Mouse (Mus musculus): Measurements from ENCODE around the gene Gm44503. TPM values are rescaled to one million over a fixed set of nuclear protein-coding genes. Genes with fewer than 3 reads are reported as not detected.

Gene Gm44503
- not detected in 2 replicates for polyA plus RNA-seq (2015; fragmentation: Nextera tagmentation; extraction: Ambion mirVana)

GRCm38 (mm10) chr9:72958521-72959450, at the start of gene Gm44503, which contains the start of gene Dyx1c1:
TSS of gene Gm44503 (plus strand) at chr9:72958852.
TSS of gene Dyx1c1 (plus strand) at chr9:72958785.
- H3K4me2 ChIP-seq (ENCODE audit: low read depth, low read length), result peak within 1 kb of the TSS; percentile 68
- no peaks in the 10 kb centered on the region for H3K36me3 ChIP-seq (ENCODE audit: control insufficient read depth, insufficient read depth, low read length)
- H3K9me3 ChIP-seq (replicated peaks; ENCODE audit: control insufficient read depth, low read length), result no peaks in the 10 kb centered on the region
- H3K9ac ChIP-seq (ENCODE audit: low read length), result peak within 1 kb of the TSS; percentile 74
- 2% methylated on average over 43 of the region's 43 CpGs for WGBS
- peak within 1 kb of the TSS; percentile 76 for H3K4me3 ChIP-seq (replicated peaks; ENCODE audit: low read length)
- ATAC-seq (ENCODE audit: insufficient read depth, low FRiP score), result peak; percentile 90
- peaks cover 3% of the 10 kb centered on the region; the same call in 1 of the 2 replicates for H3K4me1 ChIP-seq (ENCODE audit: control insufficient read depth, insufficient read depth, low read length)
- peak within 1 kb of the TSS; percentile 24; the same call in 1 of the 2 replicates for H3K27ac ChIP-seq (ENCODE audit: low read length)
- no peaks in the 10 kb centered on the region for H3K27me3 ChIP-seq (ENCODE audit: control insufficient read depth, insufficient read depth, low read length)

GRCm38 (mm10) chr9:72911381-72911780, 47.3 kb upstream of the Gm44503 start:
- Histone ChIP-seq H3K4me3 (replicated peaks; ENCODE audit: low read length) (no peak overlapping the region), H3K9ac (ENCODE audit: low read length) (no peak overlapping the region), H3K4me2 (ENCODE audit: low read depth, low read length) (no peak overlapping the region), H3K36me3 (ENCODE audit: control insufficient read depth, insufficient read depth, low read length) (no peaks in the 10 kb centered on the region), H3K27me3 (ENCODE audit: control insufficient read depth, insufficient read depth, low read length) (no peaks in the 10 kb centered on the region), H3K4me1 (ENCODE audit: control insufficient read depth, insufficient read depth, low read length) (no peaks in the 10 kb centered on the region), H3K9me3 (replicated peaks; ENCODE audit: control insufficient read depth, low read length) (no peaks in the 10 kb centered on the region), H3K27ac (ENCODE audit: low read length) (no peak overlapping the region)
- WGBS, result 89% methylated on average over 2 of the region's 2 CpGs
- no peak for ATAC-seq (ENCODE audit: insufficient read depth, low FRiP score)

GRCm38 (mm10) chr9:72913551-72913950, 45.1 kb upstream of the Gm44503 start:
- no peak overlapping the region for H3K9ac ChIP-seq (ENCODE audit: low read length)
- no peaks in the 10 kb centered on the region for H3K4me1 ChIP-seq (ENCODE audit: control insufficient read depth, insufficient read depth, low read length)
- peak overlapping the region; percentile 5; the same call in 1 of the 2 replicates for H3K4me3 ChIP-seq (replicated peaks; ENCODE audit: low read length)
- no peaks in the 10 kb centered on the region for H3K9me3 ChIP-seq (replicated peaks; ENCODE audit: control insufficient read depth, low read length)
- no peaks in the 10 kb centered on the region for H3K36me3 ChIP-seq (ENCODE audit: control insufficient read depth, insufficient read depth, low read length)
- H3K27me3 ChIP-seq (ENCODE audit: control insufficient read depth, insufficient read depth, low read length), result no peaks in the 10 kb centered on the region
- H3K27ac ChIP-seq (ENCODE audit: low read length), result no peak overlapping the region
- peak overlapping the region; percentile 40 for H3K4me2 ChIP-seq (ENCODE audit: low read depth, low read length)
- WGBS, result 44% methylated on average over 6 of the region's 6 CpGs
- ATAC-seq (ENCODE audit: insufficient read depth, low FRiP score), result no peak

- no peaks in the 10 kb centered on the region for H3K4me1 ChIP-seq (ENCODE audit: control insufficient read depth, insufficient read depth, low read length)
- no peaks in the 10 kb centered on the region for H3K9me3 ChIP-seq (replicated peaks; ENCODE audit: control insufficient read depth, low read length)
- 60% methylated on average over 7 of the region's 7 CpGs for WGBS
- ATAC-seq (ENCODE audit: insufficient read depth, low FRiP score), result no peak
- H3K27me3 ChIP-seq (ENCODE audit: control insufficient read depth, insufficient read depth, low read length), result no peaks in the 10 kb centered on the region
- no peak overlapping the region for H3K4me2 ChIP-seq (ENCODE audit: low read depth, low read length)
- no peaks in the 10 kb centered on the region for H3K36me3 ChIP-seq (ENCODE audit: control insufficient read depth, insufficient read depth, low read length)
- H3K4me3 ChIP-seq (replicated peaks; ENCODE audit: low read length), result no peak overlapping the region
- H3K27ac ChIP-seq (ENCODE audit: low read length), result no peak overlapping the region
- H3K9ac ChIP-seq (ENCODE audit: low read length), result no peak overlapping the region
These were observed 42.9 kb upstream of the Gm44503 start for GRCm38 (mm10) chr9:72915728-72916127.

- WGBS, result 71% methylated on average over 3 of the region's 3 CpGs
- Histone ChIP-seq H3K4me2 (ENCODE audit: low read depth, low read length) (no peak overlapping the region), H3K27me3 (ENCODE audit: control insufficient read depth, insufficient read depth, low read length) (peaks cover 2% of the 10 kb centered on the region; the same call in 1 of the 2 replicates), H3K27ac (ENCODE audit: low read length) (no peak overlapping the region), H3K9me3 (replicated peaks; ENCODE audit: control insufficient read depth, low read length) (no peaks in the 10 kb centered on the region), H3K36me3 (ENCODE audit: control insufficient read depth, insufficient read depth, low read length) (no peaks in the 10 kb centered on the region), H3K4me3 (replicated peaks; ENCODE audit: low read length) (no peak overlapping the region), H3K9ac (ENCODE audit: low read length) (no peak overlapping the region), H3K4me1 (ENCODE audit: control insufficient read depth, insufficient read depth, low read length) (peaks cover 10% of the 10 kb centered on the region)
- no peak for ATAC-seq (ENCODE audit: insufficient read depth, low FRiP score)
These were observed 35.6 kb upstream of the Gm44503 start for GRCm38 (mm10) chr9:72923068-72923467.

- no peaks in the 10 kb centered on the region for H3K36me3 ChIP-seq (ENCODE audit: control insufficient read depth, insufficient read depth, low read length)
- H3K9ac ChIP-seq (ENCODE audit: low read length), result peak within 1 kb of the TSS; percentile 91
- no peaks in the 10 kb centered on the region for H3K9me3 ChIP-seq (replicated peaks; ENCODE audit: control insufficient read depth, low read length)
- peak; percentile 88 for ATAC-seq (ENCODE audit: insufficient read depth, low FRiP score)
- under 1% methylated on average over 104 of the region's 108 CpGs for WGBS
- H3K27ac ChIP-seq (ENCODE audit: low read length), result peak within 1 kb of the TSS; percentile 79
- H3K4me3 ChIP-seq (replicated peaks; ENCODE audit: low read length), result peak within 1 kb of the TSS; percentile 71
- peak within 1 kb of the TSS; percentile 73 for H3K4me2 ChIP-seq (ENCODE audit: low read depth, low read length)
- H3K27me3 ChIP-seq (ENCODE audit: control insufficient read depth, insufficient read depth, low read length), result peaks cover 2% of the 10 kb centered on the region; the same call in 1 of the 2 replicates
- H3K4me1 ChIP-seq (ENCODE audit: control insufficient read depth, insufficient read depth, low read length), result peaks cover 10% of the 10 kb centered on the region
These were observed 33.4 kb upstream of the Gm44503 start, which contains the start of gene Pygo1 for GRCm38 (mm10) chr9:72925021-72925934. TSS of gene Pygo1 (plus strand) at chr9:72925645.

GRCm38 (mm10) chr9:72925935-72926258, 32.8 kb upstream of the Gm44503 start:
- peak overlapping the region; percentile 73 for H3K4me2 ChIP-seq (ENCODE audit: low read depth, low read length)
- H3K36me3 ChIP-seq (ENCODE audit: control insufficient read depth, insufficient read depth, low read length), result no peaks in the 10 kb centered on the region
- WGBS, result 1% methylated on average over 20 of the region's 20 CpGs
- no peak for ATAC-seq (ENCODE audit: insufficient read depth, low FRiP score)
- peak overlapping the region; percentile 91 for H3K9ac ChIP-seq (ENCODE audit: low read length)
- H3K4me3 ChIP-seq (replicated peaks; ENCODE audit: low read length), result peak overlapping the region; percentile 71
- no peaks in the 10 kb centered on the region for H3K9me3 ChIP-seq (replicated peaks; ENCODE audit: control insufficient read depth, low read length)
- peak overlapping the region; percentile 79 for H3K27ac ChIP-seq (ENCODE audit: low read length)
- H3K4me1 ChIP-seq (ENCODE audit: control insufficient read depth, insufficient read depth, low read length), result peaks cover 10% of the 10 kb centered on the region
- peaks cover 2% of the 10 kb centered on the region; the same call in 1 of the 2 replicates for H3K27me3 ChIP-seq (ENCODE audit: control insufficient read depth, insufficient read depth, low read length)

GRCm38 (mm10) chr9:72931166-72931790, 27.4 kb upstream of the Gm44503 start:
- Histone ChIP-seq H3K27ac (ENCODE audit: low read length) (no peak overlapping the region), H3K27me3 (ENCODE audit: control insufficient read depth, insufficient read depth, low read length) (no peaks in the 10 kb centered on the region), H3K4me1 (ENCODE audit: control insufficient read depth, insufficient read depth, low read length) (peaks cover 10% of the 10 kb centered on the region), H3K4me3 (replicated peaks; ENCODE audit: low read length) (no peak overlapping the region), H3K4me2 (ENCODE audit: low read depth, low read length) (no peak overlapping the region), H3K9me3 (replicated peaks; ENCODE audit: control insufficient read depth, low read length) (no peaks in the 10 kb centered on the region; the same call in 1 of the 2 replicates), H3K36me3 (ENCODE audit: control insufficient read depth, insufficient read depth, low read length) (no peaks in the 10 kb centered on the region), H3K9ac (ENCODE audit: low read length) (no peak overlapping the region)
- 79% methylated on average over 13 of the region's 13 CpGs for WGBS
- ATAC-seq (ENCODE audit: insufficient read depth, low FRiP score), result no peak

All from stomach, embryonic 16.5 days (tissue).